Mouse (Mus musculus) midbrain, embryonic 10.5 days (tissue): Measurements from ENCODE around the gene Cd6. TPM values are rescaled to one million over a fixed set of nuclear protein-coding genes. Genes with fewer than 3 reads are reported as not detected.

ENCODE experiments used
- DNase-seq: peaks from one replicate; pipeline ENCODE4 v3.0.0-alpha.2; 2017; ENCODE audit warnings: low spot score
- H3K27ac ChIP-seq: fragments of 300-500 bp; sonication (generic); replicated peaks from 2 replicates; pipeline ENCODE4 v1.5.1; 2016; ENCODE audit warnings: mild to moderate bottlenecking
- H3K27me3 ChIP-seq: fragments of 300-500 bp; sonication (generic); 2 replicates; pipeline ENCODE4 v1.6.1; 2016; ENCODE audit warnings: low read depth, mild to moderate bottlenecking; ENCODE audit not compliant: poor library complexity, severe bottlenecking
- H3K36me3 ChIP-seq: fragments of 300-500 bp; sonication (generic); 2 replicates; pipeline ENCODE4 v1.6.1; 2016; ENCODE audit warnings: mild to moderate bottlenecking, moderate library complexity
- H3K4me1 ChIP-seq: fragments of 300-500 bp; sonication (generic); 2 replicates; pipeline ENCODE4 v1.6.1; 2016
- H3K4me3 ChIP-seq: fragments of 300-500 bp; sonication (generic); 2 replicates; pipeline ENCODE4 v1.5.1; 2016; ENCODE audit warnings: mild to moderate bottlenecking, moderate library complexity
- H3K9me3 ChIP-seq: fragments of 300-500 bp; sonication (generic); replicated peaks from 2 replicates; pipeline ENCODE4 v1.6.1; 2016; ENCODE audit warnings: mild to moderate bottlenecking
- WGBS: fragments of 180-500 bp; shearing (Covaris S2); methylation state at CpG from one replicate; pipeline ENCODE4 v1.1.7; 2016; 5-methylcytosine and 5-hydroxymethylcytosine counted together
- polyA plus RNA-seq: library from polyadenylated mRNA; unstranded; fragments of >200 nt; fragmentation: Nextera tagmentation; extraction: Ambion mirVana; gene quantifications from 2 replicates; pipeline ENCODE4 v1.2.1, GENCODE M21; 2016

The Cd6 gene
- polyA plus RNA-seq, 1 experiment from 2014 or later, result not detected

GRCm38 (mm10) chr19:10784796-10785459 is 44.9 kb downstream of the Cd6 start:
- Histone ChIP-seq H3K9me3 (no peaks in the 10 kb centered on the region), H3K27me3 (no peaks in the 10 kb centered on the region), H3K27ac (no peak overlapping the region), H3K4me1 (peaks cover 10% of the 10 kb centered on the region), H3K4me3 (no peak overlapping the region), H3K36me3 (no peaks in the 10 kb centered on the region)
- WGBS, result 84% methylated on average over 10 of the region's 10 CpGs
- DNase-seq, result no peak

DNA sequence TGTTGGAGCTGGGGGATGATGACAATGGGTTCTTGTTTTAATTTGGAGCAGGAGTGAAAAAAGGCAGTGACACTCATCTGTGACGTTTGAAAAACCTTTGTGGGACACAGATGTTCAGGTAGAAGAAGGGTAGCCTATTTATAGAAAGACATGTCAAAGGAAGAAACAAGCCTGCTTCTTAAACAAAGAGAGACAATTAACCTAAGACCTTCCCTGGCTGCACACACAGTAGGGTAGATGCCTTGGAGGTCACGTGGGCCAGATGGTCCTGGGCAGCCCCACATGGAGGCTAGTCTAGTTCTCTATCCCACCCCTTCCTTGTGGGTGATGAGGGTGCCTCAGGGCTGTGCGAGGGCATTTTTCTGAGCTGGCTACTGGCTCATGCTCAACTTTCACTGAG is 45.8 kb downstream of the Cd6 start:
- no peak overlapping the region for H3K27ac ChIP-seq
- 34% methylated on average over 3 of the region's 3 CpGs for WGBS
- no peak overlapping the region for H3K4me3 ChIP-seq
- no peaks in the 10 kb centered on the region for H3K27me3 ChIP-seq
- H3K9me3 ChIP-seq, result no peaks in the 10 kb centered on the region
- no peaks in the 10 kb centered on the region for H3K36me3 ChIP-seq
- H3K4me1 ChIP-seq, result peaks cover 3% of the 10 kb centered on the region; the same call in 1 of the 2 replicates
- DNase-seq, result no peak

- Histone ChIP-seq H3K27me3 (no peaks in the 10 kb centered on the region), H3K4me1 (peaks cover 3% of the 10 kb centered on the region; the same call in 1 of the 2 replicates), H3K27ac (no peak overlapping the region), H3K4me3 (no peak overlapping the region), H3K36me3 (no peaks in the 10 kb centered on the region), H3K9me3 (no peaks in the 10 kb centered on the region)
- 83% methylated on average over 4 of the region's 4 CpGs for WGBS
- no peak for DNase-seq
Observed at GRCm38 (mm10) chr19:10783168-10783567, 46.7 kb downstream of the Cd6 start.

DNA sequence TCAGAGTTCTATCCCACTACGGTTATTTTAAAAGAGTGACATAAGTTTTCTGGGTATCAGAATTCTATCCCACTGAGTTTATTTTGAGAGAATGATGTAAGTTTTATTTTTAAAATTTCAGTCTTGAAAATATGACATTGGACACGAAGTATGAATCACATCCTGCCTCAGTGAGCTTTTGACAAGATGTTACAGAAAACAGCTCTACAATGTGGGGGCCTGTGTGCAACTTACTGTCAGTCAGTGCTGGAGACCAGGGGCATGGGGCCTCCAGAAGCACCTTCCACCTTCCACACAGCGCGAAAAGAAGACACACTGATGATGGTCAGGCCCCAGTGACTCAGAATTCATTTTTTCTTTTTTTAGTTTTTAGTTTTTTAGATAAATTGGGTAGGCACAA is 48.2 kb downstream of the Cd6 start:
- Histone ChIP-seq H3K9me3 (no peaks in the 10 kb centered on the region), H3K27me3 (no peaks in the 10 kb centered on the region), H3K4me1 (peaks cover 3% of the 10 kb centered on the region; the same call in 1 of the 2 replicates), H3K27ac (no peak overlapping the region), H3K36me3 (no peaks in the 10 kb centered on the region), H3K4me3 (no peak overlapping the region)
- WGBS, result 85% methylated on average over 4 of the region's 4 CpGs
- no peak for DNase-seq

DNA sequence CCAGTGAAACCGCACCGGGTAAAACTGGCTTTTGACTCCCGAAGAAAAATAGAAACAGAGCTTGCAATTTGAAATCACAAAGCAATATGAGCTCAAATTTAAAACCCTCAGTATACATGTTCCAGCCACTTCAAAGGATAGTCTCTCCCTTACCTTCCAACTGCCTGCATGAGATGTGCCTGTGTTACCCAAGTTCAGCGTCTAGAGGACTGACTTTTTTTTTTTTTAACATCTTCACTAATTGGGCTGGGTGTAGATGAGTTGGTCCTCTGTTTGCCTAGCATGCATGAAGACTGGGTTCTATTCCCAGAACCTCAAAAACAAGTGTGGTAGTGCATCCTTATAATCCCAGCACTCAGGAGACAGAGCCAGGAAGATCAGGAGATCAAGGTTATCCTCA is 53.0 kb downstream of the Cd6 start:
- no peak for DNase-seq
- Histone ChIP-seq H3K36me3 (no peaks in the 10 kb centered on the region), H3K4me1 (no peaks in the 10 kb centered on the region), H3K27me3 (no peaks in the 10 kb centered on the region), H3K4me3 (no peak overlapping the region), H3K27ac (no peak overlapping the region), H3K9me3 (no peaks in the 10 kb centered on the region)
- whole genome bisulfite sequencing, result 89% methylated on average over 4 of the region's 4 CpGs

DNA sequence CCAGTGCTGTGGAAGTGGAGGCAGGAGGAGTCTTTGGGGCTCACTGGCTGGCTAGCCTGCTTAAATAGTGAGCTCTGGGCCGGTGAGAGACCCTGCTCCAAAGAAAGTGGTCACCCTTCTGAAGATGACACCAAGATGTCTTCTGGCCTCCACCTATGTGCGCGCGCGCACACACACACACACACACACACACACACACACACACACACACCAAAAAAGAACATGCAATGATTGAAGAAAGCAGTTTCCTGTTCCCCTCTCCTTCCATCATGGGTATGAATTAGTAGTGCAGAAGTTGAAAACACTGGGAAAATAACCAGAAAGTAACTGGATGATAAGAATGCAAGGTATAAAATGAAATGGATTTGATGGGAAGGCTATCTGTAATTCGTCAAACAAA is 55.7 kb downstream of the Cd6 start:
- 94% methylated on average over 6 of the region's 6 CpGs for WGBS
- Histone ChIP-seq H3K27ac (no peak overlapping the region), H3K4me1 (peaks cover 8% of the 10 kb centered on the region; the same call in 1 of the 2 replicates), H3K27me3 (no peaks in the 10 kb centered on the region), H3K36me3 (no peaks in the 10 kb centered on the region), H3K9me3 (no peaks in the 10 kb centered on the region), H3K4me3 (no peak overlapping the region)
- no peak for DNase-seq

GRCm38 (mm10) chr19:10773384-10773783 is 56.5 kb downstream of the Cd6 start:
- WGBS, result 82% methylated on average over 7 of the region's 7 CpGs

GRCm38 (mm10) chr19:10772866-10773265 is 57.0 kb downstream of the Cd6 start:
- 96% methylated on average over 10 of the region's 10 CpGs for WGBS
- no peaks in the 10 kb centered on the region for H3K9me3 ChIP-seq
- no peak overlapping the region for H3K27ac ChIP-seq
- no peaks in the 10 kb centered on the region for H3K36me3 ChIP-seq
- H3K4me3 ChIP-seq, result no peak overlapping the region
- DNase-seq, result no peak
- peaks cover 10% of the 10 kb centered on the region; the same call in 1 of the 2 replicates for H3K4me1 ChIP-seq
- no peaks in the 10 kb centered on the region for H3K27me3 ChIP-seq

More at GRCm38 (mm10) chr19:10773384-10773783, 56.5 kb downstream of the Cd6 start:
- H3K9me3 ChIP-seq, result no peaks in the 10 kb centered on the region
- no peak for DNase-seq
- no peaks in the 10 kb centered on the region for H3K27me3 ChIP-seq
- H3K27ac ChIP-seq, result no peak overlapping the region
- H3K4me1 ChIP-seq, result peaks cover 10% of the 10 kb centered on the region; the same call in 1 of the 2 replicates
- H3K4me3 ChIP-seq, result no peak overlapping the region
- no peaks in the 10 kb centered on the region for H3K36me3 ChIP-seq

GRCm38 (mm10) chr19:10771995-10772394 is 57.9 kb downstream of the Cd6 start:
- Histone ChIP-seq H3K9me3 (no peaks in the 10 kb centered on the region), H3K36me3 (no peaks in the 10 kb centered on the region), H3K27ac (no peak overlapping the region), H3K4me1 (peaks cover 10% of the 10 kb centered on the region; the same call in 1 of the 2 replicates), H3K4me3 (no peak overlapping the region), H3K27me3 (no peaks in the 10 kb centered on the region)
- 83% methylated on average over 7 of the region's 7 CpGs for WGBS
- no peak for DNase-seq

DNA sequence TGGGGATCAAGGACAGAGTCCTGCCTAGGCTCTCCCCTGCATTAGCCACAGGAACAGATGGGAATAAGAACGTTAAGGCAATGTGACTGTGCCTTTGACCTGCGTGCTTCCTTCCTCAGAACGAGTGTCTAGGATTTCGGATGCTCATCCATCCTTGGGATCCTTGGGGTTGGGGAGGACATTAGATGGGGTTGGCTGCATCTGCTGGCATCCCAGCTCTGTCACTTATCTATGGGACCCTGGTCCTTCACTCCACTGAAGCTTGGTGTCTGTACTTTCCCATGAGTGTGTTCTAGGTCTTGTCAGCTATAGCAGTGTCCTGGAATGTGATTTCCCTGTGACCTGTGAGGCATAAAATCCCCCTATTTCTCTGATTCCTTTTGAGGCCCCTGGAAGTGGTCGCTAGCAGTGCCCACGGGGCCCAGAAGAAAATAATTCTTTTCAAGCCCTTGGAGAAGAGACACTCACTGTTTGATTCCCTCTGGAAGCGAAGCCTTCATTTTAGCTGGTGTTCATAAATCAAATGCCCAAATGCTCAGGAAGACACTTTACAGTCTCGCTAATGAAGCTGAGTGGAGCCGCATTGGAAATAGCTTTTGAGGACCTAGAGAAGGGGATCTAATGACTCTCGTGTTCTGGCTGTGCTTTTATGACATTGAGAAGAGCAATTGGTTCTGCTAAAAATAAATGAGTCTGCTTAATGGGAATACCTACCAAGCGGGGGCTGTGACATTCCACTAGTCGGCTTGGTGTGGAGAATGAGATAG is 60.2 kb downstream of the Cd6 start:
- WGBS, result 81% methylated on average over 12 of the region's 12 CpGs
- Histone ChIP-seq H3K9me3 (no peaks in the 10 kb centered on the region), H3K27me3 (no peaks in the 10 kb centered on the region), H3K27ac (no peak overlapping the region), H3K4me3 (no peak overlapping the region), H3K4me1 (peaks cover 10% of the 10 kb centered on the region; the same call in 1 of the 2 replicates), H3K36me3 (no peaks in the 10 kb centered on the region)
- no peak for DNase-seq

- peaks cover 10% of the 10 kb centered on the region; the same call in 1 of the 2 replicates for H3K4me1 ChIP-seq
- WGBS, result 80% methylated on average over 6 of the region's 6 CpGs
- no peak overlapping the region for H3K4me3 ChIP-seq
- DNase-seq, result no peak
- H3K9me3 ChIP-seq, result no peaks in the 10 kb centered on the region
- H3K36me3 ChIP-seq, result no peaks in the 10 kb centered on the region
- H3K27ac ChIP-seq, result no peak overlapping the region
- no peaks in the 10 kb centered on the region for H3K27me3 ChIP-seq
Observed at GRCm38 (mm10) chr19:10768694-10769428, 61.0 kb downstream of the Cd6 start.

DNA sequence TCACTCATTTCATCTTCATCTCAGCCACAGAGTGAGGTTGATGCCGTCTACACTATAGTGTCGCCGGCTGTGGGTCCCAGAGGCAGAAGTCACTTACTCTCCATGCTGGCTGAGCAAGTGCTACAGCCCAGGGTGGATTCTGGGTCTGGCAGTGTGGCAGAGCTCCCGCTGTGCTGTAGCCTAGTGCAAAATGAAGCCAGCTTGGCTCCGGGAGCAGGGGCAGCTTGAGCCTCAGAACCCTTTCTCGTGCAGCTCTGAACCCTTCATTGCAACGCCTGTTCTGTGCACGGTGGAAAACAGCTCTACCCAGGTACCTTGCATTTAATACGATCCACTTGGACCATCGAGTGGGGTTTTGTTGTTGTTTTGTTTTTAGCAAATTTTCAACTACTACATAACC is 62.2 kb downstream of the Cd6 start:
- Histone ChIP-seq H3K36me3 (no peaks in the 10 kb centered on the region), H3K27ac (no peak overlapping the region), H3K9me3 (no peaks in the 10 kb centered on the region), H3K4me1 (peaks cover 10% of the 10 kb centered on the region; the same call in 1 of the 2 replicates), H3K27me3 (no peaks in the 10 kb centered on the region), H3K4me3 (no peak overlapping the region)
- no peak for DNase-seq
- 86% methylated on average over 10 of the region's 10 CpGs for WGBS
